Mouse (Mus musculus) lung, postnatal 0 days (tissue): ENCODE results near the gene Rnps1. TPM values are rescaled to one million over a fixed set of nuclear protein-coding genes. Genes with fewer than 3 reads are reported as not detected.

ENCODE experiments used
- ATAC-seq: fragments of 200-750 bp; cut with Nextera tagmentation; 2 replicates; pipeline ENCODE4 v1.8.0; 2017; ENCODE audit warnings: moderate library complexity
- DNase-seq: peaks from one replicate; pipeline ENCODE4 v3.0.0-alpha.2; 2016; ENCODE audit warnings: low spot score
- H3K27ac ChIP-seq: fragments of 300-500 bp; sonication (generic); 2 replicates; pipeline ENCODE4 v1.5.1; 2014; ENCODE audit warnings: antibody characterized with exemption, mild to moderate bottlenecking, low read length, mixed read lengths
- H3K27me3 ChIP-seq: fragments of 300-500 bp; sonication (generic); replicated peaks from 2 replicates; pipeline ENCODE4 v1.6.1; 2014; ENCODE audit warnings: low read length, mixed read lengths; ENCODE audit not compliant: insufficient read depth
- H3K36me3 ChIP-seq: fragments of 300-500 bp; sonication (generic); 2 replicates; pipeline ENCODE4 v1.6.1; 2014; ENCODE audit warnings: low read length, mixed read lengths; ENCODE audit not compliant: insufficient read depth
- H3K4me1 ChIP-seq: fragments of 300-500 bp; sonication (generic); 2 replicates; pipeline ENCODE4 v1.6.1; 2014; ENCODE audit warnings: antibody characterized with exemption, low read depth, low read length, mixed read lengths; ENCODE audit not compliant: insufficient read depth
- H3K4me2 ChIP-seq: fragments of 300-500 bp; sonication (generic); replicated peaks from 2 replicates; pipeline ENCODE4 v1.6.1; 2014; ENCODE audit warnings: low read depth, mild to moderate bottlenecking, low read length, moderate library complexity, mixed read lengths
- H3K4me3 ChIP-seq: fragments of 300-500 bp; sonication (generic); 2 replicates; pipeline ENCODE4 v1.5.1; 2014; ENCODE audit warnings: low read depth, low read length
- H3K9ac ChIP-seq: fragments of 300-500 bp; sonication (generic); replicated peaks from 2 replicates; pipeline ENCODE4 v1.6.1; 2014; ENCODE audit warnings: low read depth, mild to moderate bottlenecking
- H3K9me3 ChIP-seq: fragments of 300-500 bp; sonication (generic); 2 replicates; pipeline ENCODE4 v1.6.1; 2016; ENCODE audit warnings: low read length, mixed read lengths
- CTCF ChIP-seq: IDR thresholded peaks from 2 replicates; pipeline ENCODE4 v1.5.1; 2016; ENCODE audit warnings: antibody characterized with exemption, mild to moderate bottlenecking
- EP300 ChIP-seq: IDR thresholded peaks from 2 replicates; pipeline ENCODE4 v1.6.1; 2016; ENCODE audit warnings: antibody characterized with exemption, mild to moderate bottlenecking, control low read depth
- WGBS: fragments of 180-500 bp; shearing (Covaris S2); extraction: QIAGEN DNeasy Blood & Tissue Kit; methylation state at CpG from one replicate; pipeline ENCODE4 v1.1.7; 2014; 5-methylcytosine and 5-hydroxymethylcytosine counted together
- polyA plus RNA-seq: library from polyadenylated mRNA; unstranded; fragments of >200 nt; fragmentation: Nextera tagmentation; extraction: Ambion mirVana; gene quantifications from 2 replicates; pipeline ENCODE4 v1.2.1, GENCODE M21; 2015

The Rnps1 gene
- polyA plus RNA-seq, 1 experiment from 2014 or later = 109 TPM

DNA sequence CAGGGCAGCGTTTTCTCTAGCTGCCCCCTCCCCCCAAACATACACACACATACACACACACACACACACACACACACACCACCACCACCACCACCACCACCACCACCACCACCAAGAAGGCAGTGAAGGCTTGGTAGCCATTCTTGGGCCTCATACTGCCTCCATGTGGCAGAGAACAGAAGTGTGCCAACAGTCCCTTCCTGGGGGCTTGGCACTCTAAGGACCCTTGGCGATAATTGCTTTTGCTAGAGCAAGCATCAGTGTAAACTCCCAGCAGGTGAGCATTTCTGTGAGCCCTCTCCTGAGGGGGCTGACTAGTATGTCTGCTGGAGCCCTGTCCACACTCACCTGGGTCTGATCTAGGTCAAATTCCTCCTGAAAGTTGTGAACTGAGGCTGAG is 26.8 kb downstream of the Rnps1 start:
- H3K36me3 ChIP-seq = peaks cover 35% of the 10 kb centered on the region
- ATAC-seq (no peak), DNase-seq (no peak)
- H3K4me1 ChIP-seq = no peaks in the 10 kb centered on the region
- WGBS = 60% methylated on average over 2 of the region's 2 CpGs
- H3K27me3 ChIP-seq = no peaks in the 10 kb centered on the region
- H3K9ac ChIP-seq = no peak overlapping the region
- no peak overlapping the region for H3K4me3 ChIP-seq
- no peak overlapping the region for H3K27ac ChIP-seq
- TF ChIP-seq EP300 (no peak), CTCF (peak; percentile 49)
- no peak overlapping the region for H3K4me2 ChIP-seq
- H3K9me3 ChIP-seq = no peaks in the 10 kb centered on the region

DNA sequence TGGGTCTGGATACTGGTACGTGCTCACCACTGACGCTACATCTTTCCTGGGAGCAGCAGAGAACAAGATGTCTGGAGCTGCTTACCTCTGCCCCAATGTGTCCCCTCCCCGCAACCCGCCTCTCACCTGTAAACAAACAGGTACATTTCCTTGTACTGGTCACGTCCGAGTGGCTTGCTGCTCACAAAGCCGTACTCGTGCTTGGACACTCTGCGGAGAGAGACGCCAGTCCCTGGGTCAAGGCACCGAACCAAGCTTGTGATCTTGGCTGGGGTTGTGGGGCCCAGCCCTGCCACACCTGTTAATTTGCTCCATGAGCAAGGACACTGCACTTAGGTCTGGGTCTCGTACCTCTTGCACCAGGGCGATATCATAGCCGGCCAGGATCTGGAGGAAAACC is 27.7 kb downstream of the Rnps1 start:
- H3K36me3 ChIP-seq = peaks cover 41% of the 10 kb centered on the region
- DNase-seq (no peak), ATAC-seq (no peak)
- TF ChIP-seq EP300 (no peak), CTCF (no peak)
- no peak overlapping the region for H3K4me3 ChIP-seq
- no peaks in the 10 kb centered on the region for H3K4me1 ChIP-seq
- H3K27me3 ChIP-seq = no peaks in the 10 kb centered on the region
- H3K27ac ChIP-seq = no peak overlapping the region
- H3K9me3 ChIP-seq = no peaks in the 10 kb centered on the region
- WGBS = 77% methylated on average over 14 of the region's 14 CpGs
- H3K9ac ChIP-seq = no peak overlapping the region
- no peak overlapping the region for H3K4me2 ChIP-seq

DNA sequence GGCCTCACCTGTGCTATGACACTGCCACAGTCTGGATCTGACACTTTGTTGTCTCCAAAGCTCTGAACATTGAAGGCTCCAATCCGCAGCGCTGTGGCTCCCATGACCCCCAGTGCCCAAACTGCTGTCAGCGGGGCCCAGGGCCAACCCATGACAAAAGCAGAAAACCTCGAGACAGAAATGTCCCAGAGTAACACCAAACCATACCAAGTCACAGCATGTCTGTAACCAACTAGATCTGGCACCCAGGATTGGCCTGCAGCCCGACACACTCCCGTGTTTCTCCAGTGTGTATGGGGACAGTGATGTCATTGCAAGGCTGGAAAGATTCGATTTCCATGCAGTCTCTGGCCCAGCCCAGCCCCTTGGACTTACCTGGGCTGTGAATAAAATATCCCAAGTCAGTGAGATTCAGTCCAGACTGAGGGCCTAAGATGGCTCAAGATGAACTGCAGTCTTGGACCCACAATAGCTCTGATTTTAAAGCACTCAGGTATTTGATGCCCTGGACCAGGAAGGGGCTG is 28.3 kb downstream of the Rnps1 start, which contains the start of gene Dnase1l2:
TSS of gene Dnase1l2 (minus strand) at position 474 of the 524 bp plus-strand sequence.
- TF ChIP-seq CTCF = no peak
- TF ChIP-seq EP300 = no peak
- H3K27ac ChIP-seq = no peak within 1 kb of the TSS
- H3K4me3 ChIP-seq = no peak within 1 kb of the TSS
- no peaks in the 10 kb centered on the region for H3K9me3 ChIP-seq
- H3K9ac ChIP-seq = no peak within 1 kb of the TSS
- no peak for DNase-seq
- H3K27me3 ChIP-seq = no peaks in the 10 kb centered on the region
- peaks cover 40% of the 10 kb centered on the region for H3K36me3 ChIP-seq
- no peak within 1 kb of the TSS for H3K4me2 ChIP-seq
- no peak for ATAC-seq
- H3K4me1 ChIP-seq = no peaks in the 10 kb centered on the region
- 69% methylated on average over 7 of the region's 7 CpGs for WGBS

DNA sequence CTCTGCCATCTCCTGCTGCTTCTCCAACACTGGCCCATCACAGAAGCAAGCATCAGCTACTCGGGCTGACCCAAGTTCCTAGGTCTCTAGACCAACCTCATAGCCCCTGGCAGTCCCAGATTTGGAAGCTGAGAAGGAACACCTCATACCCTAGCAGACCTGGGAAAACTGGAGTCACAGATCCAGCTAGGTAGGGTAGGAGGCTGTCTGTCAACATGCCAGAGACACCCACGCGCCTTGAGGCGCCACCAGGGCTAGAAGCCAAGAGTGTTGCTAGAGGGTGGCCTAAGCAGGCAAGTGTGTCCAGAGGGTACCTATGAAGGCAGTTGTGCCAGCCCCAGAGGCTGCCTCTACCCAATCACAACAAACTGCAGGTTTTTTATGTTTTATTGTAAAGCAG is 29.0 kb downstream of the Rnps1 start:
- Histone ChIP-seq H3K4me2 (no peak overlapping the region), H3K9me3 (no peaks in the 10 kb centered on the region), H3K27me3 (no peaks in the 10 kb centered on the region), H3K27ac (no peak overlapping the region), H3K9ac (no peak overlapping the region), H3K4me3 (no peak overlapping the region), H3K36me3 (peaks cover 37% of the 10 kb centered on the region), H3K4me1 (no peaks in the 10 kb centered on the region)
- ATAC-seq (no peak), DNase-seq (no peak)
- TF ChIP-seq EP300 (no peak), CTCF (no peak)
- WGBS = 77% methylated on average over 4 of the region's 4 CpGs

DNA sequence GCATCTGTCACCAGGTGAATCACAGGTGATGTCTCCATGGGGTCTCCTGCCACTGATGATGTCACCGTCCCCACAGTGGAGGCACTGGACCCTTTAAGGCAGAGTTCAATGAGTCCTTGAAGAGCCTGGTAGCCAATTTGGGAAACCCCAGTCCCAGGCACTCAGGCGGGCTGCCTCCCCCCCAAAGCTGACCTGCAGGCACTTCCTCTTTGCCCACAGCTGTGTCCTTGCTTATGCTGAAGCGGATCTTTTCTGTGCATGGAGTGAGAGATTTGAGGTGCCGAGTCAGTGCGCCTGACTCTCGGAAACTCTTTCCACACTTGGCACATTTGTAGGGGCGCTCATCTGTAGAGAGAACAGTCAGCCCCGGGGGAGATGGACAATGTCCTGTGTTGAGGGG is 32.2 kb downstream of the Rnps1 start:
- ATAC-seq = no peak
- H3K27me3 ChIP-seq = no peaks in the 10 kb centered on the region
- H3K27ac ChIP-seq = no peak overlapping the region
- no peak overlapping the region for H3K9ac ChIP-seq
- WGBS = 93% methylated on average over 8 of the region's 8 CpGs
- no peak overlapping the region for H3K4me2 ChIP-seq
- peaks cover 38% of the 10 kb centered on the region for H3K36me3 ChIP-seq
- H3K9me3 ChIP-seq = no peaks in the 10 kb centered on the region
- H3K4me3 ChIP-seq = no peak overlapping the region
- no peaks in the 10 kb centered on the region for H3K4me1 ChIP-seq
- TF ChIP-seq CTCF = no peak
- TF ChIP-seq EP300 = no peak
- no peak for DNase-seq

DNA sequence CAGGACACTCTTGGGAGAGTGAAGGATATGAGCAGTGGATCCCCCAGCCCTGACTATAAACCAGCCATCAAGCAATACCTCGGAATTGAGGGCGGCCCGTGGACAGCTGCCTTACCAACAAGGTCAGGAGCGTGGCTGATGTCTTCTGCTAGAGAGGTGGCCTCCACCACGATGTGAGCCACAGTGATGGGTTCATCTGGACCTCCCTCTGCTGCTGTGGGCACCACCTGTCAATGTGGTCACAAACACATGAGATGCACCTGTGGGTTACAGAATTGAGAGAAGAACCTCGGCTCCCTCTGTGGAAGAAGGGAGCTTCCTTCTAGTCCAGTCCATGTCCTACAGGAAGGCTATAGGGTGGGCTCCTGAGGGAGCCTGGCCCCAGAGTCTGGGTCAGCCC is 35.1 kb downstream of the Rnps1 start:
- no peaks in the 10 kb centered on the region for H3K4me1 ChIP-seq
- no peak overlapping the region for H3K27ac ChIP-seq
- no peaks in the 10 kb centered on the region for H3K9me3 ChIP-seq
- no peaks in the 10 kb centered on the region for H3K27me3 ChIP-seq
- no peak overlapping the region for H3K4me2 ChIP-seq
- no peak overlapping the region for H3K9ac ChIP-seq
- peaks cover 30% of the 10 kb centered on the region for H3K36me3 ChIP-seq
- H3K4me3 ChIP-seq = no peak overlapping the region
- TF ChIP-seq EP300 (no peak), CTCF (no peak)
- DNase-seq (no peak), ATAC-seq (no peak)
- 95% methylated on average over 6 of the region's 6 CpGs for WGBS

DNA sequence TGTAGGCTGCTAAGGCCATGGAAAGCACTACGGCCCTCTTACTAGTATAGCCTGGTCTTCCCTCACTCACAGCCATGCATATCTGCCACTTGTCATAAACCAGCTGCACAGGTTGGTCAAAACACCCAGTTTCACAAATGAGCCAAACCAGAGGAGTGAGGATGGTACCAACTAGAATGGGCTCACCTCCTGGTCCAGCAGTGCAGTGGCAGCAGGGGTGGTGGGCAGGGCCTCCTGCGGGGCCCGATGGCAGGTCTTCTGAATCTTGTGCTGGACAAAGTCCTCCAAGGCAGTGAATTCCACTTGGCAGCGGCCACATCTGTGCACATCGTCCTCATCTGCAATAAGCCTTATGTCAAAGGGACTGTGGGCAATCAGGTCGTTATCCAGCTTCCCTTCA is 36.9 kb downstream of the Rnps1 start:
- no peak overlapping the region for H3K4me3 ChIP-seq
- 97% methylated on average over 6 of the region's 6 CpGs for WGBS
- no peak overlapping the region for H3K9ac ChIP-seq
- H3K36me3 ChIP-seq = peaks cover 15% of the 10 kb centered on the region; the same call in 1 of the 2 replicates
- H3K27me3 ChIP-seq = no peaks in the 10 kb centered on the region
- H3K27ac ChIP-seq = no peak overlapping the region
- no peak overlapping the region for H3K4me2 ChIP-seq
- TF ChIP-seq CTCF = no peak
- no peak for TF ChIP-seq EP300
- H3K4me1 ChIP-seq = no peaks in the 10 kb centered on the region
- H3K9me3 ChIP-seq = no peaks in the 10 kb centered on the region
- no peak for ATAC-seq
- DNase-seq = no peak
